Comparison of ENCODE assay signal across 19 mouse cellular contexts in the genomic region with DNA sequence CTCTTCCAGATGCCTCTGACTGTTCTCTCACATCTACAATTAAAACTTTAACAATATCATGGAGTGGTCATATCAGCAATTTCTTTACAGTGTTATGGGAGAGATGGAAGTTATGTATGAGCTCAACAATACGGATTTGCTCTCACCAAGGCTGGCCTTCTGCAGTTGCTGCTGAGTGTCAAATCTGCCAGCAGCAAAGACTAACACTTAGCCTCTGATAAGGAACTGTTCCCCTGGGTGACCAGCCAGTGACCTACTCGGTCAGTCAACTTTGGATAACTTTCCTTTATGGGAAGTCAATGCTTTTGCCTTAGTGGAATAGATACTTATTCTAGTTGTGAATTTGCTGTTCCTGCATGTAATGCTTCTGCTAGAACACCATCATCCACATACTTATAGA.
"Had no signal": no experiment of that assay in that cellular context is flagged by ENCODE, and none has a peak within 500 bp of the region (broad histone marks: within the 10 kb centered on the region; RNA-seq: fewer than 3 reads in every experiment).

No protein-coding gene starts in this region.

- ATAC-seq: liver, postnatal 0 days; lung, postnatal 0 days; midbrain, embryonic 15.5 days had no signal

- H3K36me3 ChIP-seq: limb, embryonic 12.5 days; limb, embryonic 15.5 days; midbrain, embryonic 12.5 days; midbrain, embryonic 15.5 days; neural tube, embryonic 12.5 days; neural tube, embryonic 15.5 days had no signal

- H3K9ac ChIP-seq: limb, embryonic 12.5 days; limb, embryonic 15.5 days; liver, embryonic 14.5 days; liver, postnatal 0 days; lung, embryonic 14.5 days; midbrain, embryonic 12.5 days; midbrain, embryonic 15.5 days; neural tube, embryonic 12.5 days; neural tube, embryonic 15.5 days had no signal

- H3K4me3 ChIP-seq: limb, embryonic 12.5 days; limb, embryonic 15.5 days; midbrain, embryonic 12.5 days; midbrain, embryonic 15.5 days; neural tube, embryonic 12.5 days; neural tube, embryonic 15.5 days had no signal

- H3K9me3 ChIP-seq: limb, embryonic 12.5 days; limb, embryonic 15.5 days; midbrain, embryonic 12.5 days; midbrain, embryonic 15.5 days; neural tube, embryonic 12.5 days; neural tube, embryonic 15.5 days had no signal

- H3K27ac ChIP-seq: limb, embryonic 12.5 days; limb, embryonic 15.5 days; liver, embryonic 14.5 days; macrophage; midbrain, embryonic 12.5 days; midbrain, embryonic 15.5 days; neural tube, embryonic 12.5 days; neural tube, embryonic 15.5 days had no signal

- H3K27me3 ChIP-seq: limb, embryonic 12.5 days; limb, embryonic 15.5 days; midbrain, embryonic 12.5 days; midbrain, embryonic 15.5 days; neural tube, embryonic 12.5 days; neural tube, embryonic 15.5 days had no signal

- H3K4me1 ChIP-seq: neural tube, embryonic 12.5 days had no signal

- H3K4me2 ChIP-seq: limb, embryonic 12.5 days; limb, embryonic 15.5 days; liver, embryonic 11.5 days; lung, embryonic 14.5 days; midbrain, embryonic 12.5 days; midbrain, embryonic 15.5 days; neural tube, embryonic 12.5 days; neural tube, embryonic 15.5 days had no signal

- DNase-seq: kidney, postnatal 14 days; kidney, postnatal 4 days; left cerebral cortex, postnatal 4 days; liver, postnatal 0 days; lung, embryonic 14.5 days; retina, postnatal 1 day; right cerebral cortex, postnatal 25 days; spleen, adult 18-20 months; thymus, postnatal 25 days had no signal
